ENCODE assay signal across 10 mouse cellular contexts in genomic region chr11:100861335-100861734, GRCm38 (mm10). TPM values are rescaled to one million over a fixed set of nuclear protein-coding genes. Genes with fewer than 3 reads are reported as not detected.
A peak's percentile ranks its signal among the peaks of the same experiment; 100 is the strongest.
DNase-seq lines count a peak whose midpoint lies in the region; ATAC-seq lines count a peak whose summit lies in the region.
"Had no signal": no experiment of that assay in that cellular context is flagged by ENCODE, and none has a peak within 500 bp of the region (broad histone marks: within the 10 kb centered on the region; RNA-seq: fewer than 3 reads in every experiment).

No protein-coding gene starts in this region.

- H3K4me1 ChIP-seq in forebrain, embryonic 11.5 days (replicated peaks; ENCODE audit: control insufficient read depth, insufficient read depth, low read length) = 0 out of 2 replicates have a peak, but pooled peaks cover 3% of the 10 kb centered on the region
- H3K4me1 ChIP-seq in forebrain, embryonic 14.5 days (ENCODE audit: control insufficient read depth, insufficient read depth, low read length) = no peaks in the 10 kb centered on the region
- H3K4me1 ChIP-seq in neural tube, embryonic 12.5 days = peaks cover 6% of the 10 kb centered on the region; the same call in 1 of the 2 replicates
- peaks cover 55% of the 10 kb centered on the region for H3K4me1 ChIP-seq in liver, embryonic 12.5 days

- no peak for ATAC-seq in forebrain, embryonic 11.5 days (replicated peaks; ENCODE audit: low FRiP score)
- no peak for ATAC-seq in forebrain, embryonic 14.5 days
- ATAC-seq in neural tube, embryonic 12.5 days (ENCODE audit: low FRiP score, low read depth) = no peak
- ATAC-seq in liver, embryonic 12.5 days = no peak
- ATAC-seq in frontal cortex, adult (ENCODE audit: low TSS enrichment) = no peak

- H3K27me3 ChIP-seq in forebrain, embryonic 11.5 days (ENCODE audit: control insufficient read depth, insufficient read depth, low read length) = peaks cover 20% of the 10 kb centered on the region
- H3K27me3 ChIP-seq in forebrain, embryonic 14.5 days (replicated peaks; ENCODE audit: control insufficient read depth, insufficient read depth, low read length) = peaks cover 34% of the 10 kb centered on the region
- H3K27me3 ChIP-seq in neural tube, embryonic 12.5 days (replicated peaks) = peaks cover 42% of the 10 kb centered on the region
- H3K27me3 ChIP-seq in liver, embryonic 12.5 days (replicated peaks) = peaks cover 11% of the 10 kb centered on the region

- no peaks in the 10 kb centered on the region for H3K36me3 ChIP-seq in forebrain, embryonic 11.5 days (ENCODE audit: control insufficient read depth, insufficient read depth, low read length)
- H3K36me3 ChIP-seq in forebrain, embryonic 14.5 days (ENCODE audit: control insufficient read depth, insufficient read depth, low read length) = no peaks in the 10 kb centered on the region
- H3K36me3 ChIP-seq in neural tube, embryonic 12.5 days = no peaks in the 10 kb centered on the region
- H3K36me3 ChIP-seq in liver, embryonic 12.5 days = peaks cover 29% of the 10 kb centered on the region
- H3K36me3 ChIP-seq: forebrain, embryonic 15.5 days had no signal

- H3K9ac ChIP-seq in forebrain, embryonic 11.5 days (ENCODE audit: low read length) = no peak overlapping the region
- no peak overlapping the region for H3K9ac ChIP-seq in forebrain, embryonic 14.5 days (ENCODE audit: low read length)
- no peak overlapping the region for H3K9ac ChIP-seq in neural tube, embryonic 12.5 days
- peak overlapping the region; percentile 76; the same call in 1 of the 2 replicates for H3K9ac ChIP-seq in liver, embryonic 12.5 days
- H3K9ac ChIP-seq: forebrain, embryonic 15.5 days had no signal

- H3K4me2 ChIP-seq in forebrain, embryonic 11.5 days (ENCODE audit: low read depth, low read length, severe bottlenecking) = no peak overlapping the region
- no peak overlapping the region for H3K4me2 ChIP-seq in forebrain, embryonic 14.5 days (ENCODE audit: low read length)
- peak overlapping the region; percentile 71 for H3K4me2 ChIP-seq in neural tube, embryonic 12.5 days (replicated peaks)
- H3K4me2 ChIP-seq in liver, embryonic 12.5 days = peak overlapping the region; percentile 95

- no peak overlapping the region for H3K4me3 ChIP-seq in forebrain, embryonic 11.5 days (ENCODE audit: low read depth, low read length)
- no peak overlapping the region for H3K4me3 ChIP-seq in forebrain, embryonic 14.5 days (ENCODE audit: low read depth, low read length)
- H3K4me3 ChIP-seq in neural tube, embryonic 12.5 days = no peak overlapping the region
- H3K4me3 ChIP-seq in liver, embryonic 12.5 days = peak overlapping the region; percentile 66

- no peaks in the 10 kb centered on the region for H3K9me3 ChIP-seq in forebrain, embryonic 11.5 days (ENCODE audit: control insufficient read depth, low read length)
- H3K9me3 ChIP-seq in forebrain, embryonic 14.5 days (replicated peaks; ENCODE audit: control insufficient read depth, low read length) = no peaks in the 10 kb centered on the region
- no peaks in the 10 kb centered on the region for H3K9me3 ChIP-seq in neural tube, embryonic 12.5 days
- H3K9me3 ChIP-seq in liver, embryonic 12.5 days (replicated peaks) = no peaks in the 10 kb centered on the region
- H3K9me3 ChIP-seq: forebrain, embryonic 15.5 days had no signal

- DNase-seq in forebrain, embryonic 11.5 days (ENCODE audit: low spot score) = peak; percentile 46
- no peak for DNase-seq in forebrain, embryonic 14.5 days (ENCODE audit: low spot score)
- DNase-seq in neural tube, embryonic 10.5 days (ENCODE audit: extremely low spot score, low spot score) = no peak
- no peak for DNase-seq in ovary, postnatal 14 days (ENCODE audit: low spot score)
- DNase-seq in right cerebral cortex, adult 18-20 months = no peak
- DNase-seq: cerebellum, adult 18-20 months had no signal

- 79% methylated on average over 7 of the region's 7 CpGs for WGBS in forebrain, embryonic 11.5 days
- WGBS in forebrain, embryonic 14.5 days = 88% methylated on average over 7 of the region's 7 CpGs
- 88% methylated on average over 7 of the region's 7 CpGs for WGBS in neural tube, embryonic 12.5 days
- WGBS in liver, embryonic 12.5 days (ENCODE audit: insufficient replicate concordance) = 35% methylated on average over 7 of the region's 7 CpGs

- H3K27ac ChIP-seq in forebrain, embryonic 11.5 days (ENCODE audit: low read depth, low read length) = no peak overlapping the region
- no peak overlapping the region for H3K27ac ChIP-seq in forebrain, embryonic 14.5 days (ENCODE audit: low read depth, low read length)
- no peak overlapping the region for H3K27ac ChIP-seq in neural tube, embryonic 12.5 days
- H3K27ac ChIP-seq in liver, embryonic 12.5 days = peak overlapping the region; percentile 77
- H3K27ac ChIP-seq: forebrain, embryonic 15.5 days had no signal

RNA-seq across cellular contexts. Expression of gene Stat5a, which starts 2.2 kb away (rescaled TPM):
- polyA plus RNA-seq in forebrain, embryonic 11.5 days (2014; fragmentation: Nextera tagmentation; extraction: Ambion mirVana) = 1.3 and 1.5 TPM in 2 replicates
- 0.69 and 0.96 TPM in 2 replicates for polyA plus RNA-seq in forebrain, embryonic 14.5 days (2014; fragmentation: Nextera tagmentation; extraction: Ambion mirVana)
- 1.7 and 1.9 TPM in 2 replicates for polyA plus RNA-seq in neural tube, embryonic 12.5 days (2016; fragmentation: Nextera tagmentation; extraction: Ambion mirVana)
- 16.0 and 17.7 TPM in 2 replicates for polyA plus RNA-seq in liver, embryonic 12.5 days (2016; fragmentation: Nextera tagmentation; extraction: Ambion mirVana)

RNA-seq across cellular contexts. Expression of gene Stat5b, which starts 10.8 kb away (rescaled TPM):
- 18.7 and 19.1 TPM in 2 replicates for polyA plus RNA-seq in forebrain, embryonic 11.5 days (2014; fragmentation: Nextera tagmentation; extraction: Ambion mirVana)
- polyA plus RNA-seq in forebrain, embryonic 14.5 days (2014; fragmentation: Nextera tagmentation; extraction: Ambion mirVana) = 10.9 and 11.4 TPM in 2 replicates
- polyA plus RNA-seq in neural tube, embryonic 12.5 days (2016; fragmentation: Nextera tagmentation; extraction: Ambion mirVana) = 18.2 and 19.6 TPM in 2 replicates
- polyA plus RNA-seq in liver, embryonic 12.5 days (2016; fragmentation: Nextera tagmentation; extraction: Ambion mirVana) = 31.6 and 33.7 TPM in 2 replicates

Comparison
In these comparisons a context has a peak if more than half of its experiments do, and no peak if none do; other contexts are left out.
1. H3K4me2 ChIP-seq: peak in neural tube, embryonic 12.5 days (single experiment) and liver, embryonic 12.5 days (single experiment); none in forebrain, embryonic 11.5 days (single experiment) and forebrain, embryonic 14.5 days (single experiment).